In genomic region chr11:59132065-59132464, GRCm38 (mm10) we compare ENCODE assay signal across 25 mouse cellular contexts. TPM values are rescaled to one million over a fixed set of nuclear protein-coding genes. Genes with fewer than 3 reads are reported as not detected.
A peak's percentile ranks its signal among the peaks of the same experiment; 100 is the strongest.
DNase-seq lines count a peak whose midpoint lies in the region; ATAC-seq and TF ChIP-seq lines count a peak whose summit lies in the region.
"Had no signal": no experiment of that assay in that cellular context is flagged by ENCODE, and none has a peak within 500 bp of the region (broad histone marks: within the 10 kb centered on the region; RNA-seq: fewer than 3 reads in every experiment).

No protein-coding gene starts in this region.

- H3K27ac ChIP-seq in midbrain, embryonic 11.5 days (ENCODE audit: low read depth, low read length): no peak overlapping the region
- H3K27ac ChIP-seq in midbrain, postnatal 0 days (ENCODE audit: low read depth, low read length): no peak overlapping the region
- H3K27ac ChIP-seq: embryonic facial prominence, embryonic 13.5 days; embryonic facial prominence, embryonic 15.5 days; forebrain, embryonic 10.5 days; forebrain, embryonic 12.5 days had no signal

- H3K9ac ChIP-seq in midbrain, embryonic 11.5 days (ENCODE audit: low read length): no peak overlapping the region
- no peak overlapping the region for H3K9ac ChIP-seq in midbrain, postnatal 0 days (replicated peaks; ENCODE audit: low read length, poor library complexity, severe bottlenecking)
- H3K9ac ChIP-seq: embryonic facial prominence, embryonic 13.5 days; embryonic facial prominence, embryonic 15.5 days; forebrain, embryonic 12.5 days had no signal

- no peak overlapping the region for H3K4me2 ChIP-seq in midbrain, embryonic 11.5 days
- H3K4me2 ChIP-seq in midbrain, postnatal 0 days (ENCODE audit: low read depth, low read length, poor library complexity, severe bottlenecking): no peak overlapping the region
- H3K4me2 ChIP-seq: embryonic facial prominence, embryonic 13.5 days; embryonic facial prominence, embryonic 15.5 days; forebrain, embryonic 12.5 days had no signal

- WGBS in midbrain, embryonic 11.5 days: 85% methylated on average over 2 of the region's 3 CpGs
- WGBS in midbrain, postnatal 0 days: 77% methylated on average over 2 of the region's 3 CpGs

- ATAC-seq in midbrain, embryonic 11.5 days (ENCODE audit: low FRiP score): no peak
- ATAC-seq in midbrain, postnatal 0 days (ENCODE audit: low FRiP score): no peak
- ATAC-seq: forebrain, embryonic 14.5 days; forebrain, embryonic 16.5 days had no signal

- H3K9me3 ChIP-seq in midbrain, embryonic 11.5 days (ENCODE audit: control insufficient read depth, low read length): no peaks in the 10 kb centered on the region
- no peaks in the 10 kb centered on the region for H3K9me3 ChIP-seq in midbrain, postnatal 0 days (ENCODE audit: low read length)
- H3K9me3 ChIP-seq: embryonic facial prominence, embryonic 13.5 days; embryonic facial prominence, embryonic 15.5 days; forebrain, embryonic 10.5 days; forebrain, embryonic 12.5 days had no signal

- H3K4me1 ChIP-seq in midbrain, embryonic 11.5 days (ENCODE audit: control insufficient read depth, insufficient read depth, low read length): peaks cover 3% of the 10 kb centered on the region; the same call in 1 of the 2 replicates
- 0 out of 2 replicates have a peak, but pooled peaks cover 3% of the 10 kb centered on the region for H3K4me1 ChIP-seq in midbrain, postnatal 0 days (ENCODE audit: insufficient read depth, low read length)

- H3K36me3 ChIP-seq in midbrain, embryonic 11.5 days (ENCODE audit: control insufficient read depth, insufficient read depth, low read length): no peaks in the 10 kb centered on the region
- no peaks in the 10 kb centered on the region for H3K36me3 ChIP-seq in midbrain, postnatal 0 days (ENCODE audit: insufficient read depth, low read length)
- H3K36me3 ChIP-seq: embryonic facial prominence, embryonic 13.5 days; embryonic facial prominence, embryonic 15.5 days; forebrain, embryonic 10.5 days; forebrain, embryonic 12.5 days; G1E had no signal

- peak; percentile 8 for DNase-seq in midbrain, embryonic 11.5 days (ENCODE audit: low spot score, missing footprints)
- DNase-seq in midbrain, postnatal 0 days (ENCODE audit: low spot score): no peak
- peak; percentile 20 for DNase-seq in MEL-GATA-1-ER (ENCODE audit: extremely low read depth, low read depth)
- no peak for DNase-seq in left cerebral cortex, postnatal 25 days (ENCODE audit: low spot score in 2 of 2)
- DNase-seq in spleen, adult 12 weeks (ENCODE audit: low spot score): no peak
- DNase-seq: adrenal gland, adult 2 months; adrenal gland, postnatal 10 days; adrenal gland, postnatal 25 days; cerebellum, adult 11 months; cerebellum, adult 18-20 months; cerebellum, adult 8-10 months; cerebellum, adult 9-11 months; cerebellum, postnatal 14 days; cerebellum, postnatal 36 days; embryo, embryonic 11 days had no signal

- H3K4me3 ChIP-seq in midbrain, embryonic 11.5 days (ENCODE audit: low read depth, low read length): no peak overlapping the region
- no peak overlapping the region for H3K4me3 ChIP-seq in midbrain, postnatal 0 days (ENCODE audit: low read depth, low read length)
- H3K4me3 ChIP-seq: embryonic facial prominence, embryonic 13.5 days; embryonic facial prominence, embryonic 15.5 days; erythroblast, embryonic 14.5 days; forebrain, embryonic 10.5 days; forebrain, embryonic 12.5 days had no signal

- intact Hi-C loops in left cerebral cortex, postnatal 25 days (cut with DNase I): no loop called here

- peaks cover 40% of the 10 kb centered on the region for H3K27me3 ChIP-seq in midbrain, embryonic 11.5 days (ENCODE audit: control insufficient read depth, insufficient read depth, low read length)
- peaks cover 45% of the 10 kb centered on the region for H3K27me3 ChIP-seq in midbrain, postnatal 0 days (ENCODE audit: insufficient read depth, low read length)

- TF ChIP-seq CTCF in midbrain, postnatal 0 days (IDR thresholded peaks at IDR 0.05): no peak

RNA-seq across cellular contexts. Expression of gene Obscn, which starts 4.1 kb away (rescaled TPM):
- polyA plus RNA-seq in midbrain, embryonic 11.5 days (2014; fragmentation: Nextera tagmentation; extraction: Ambion mirVana): 0.03 and 0.04 TPM in 2 replicates
- total RNA-seq in midbrain, postnatal 0 days (2014; rRNA removed): 2.1 and 4.0 TPM in 2 replicates
- 0.38 and 0.39 TPM in 2 replicates for polyA plus RNA-seq in midbrain, postnatal 0 days (2015; fragmentation: Nextera tagmentation; extraction: Ambion mirVana)
- 1 to 10 TPM; 1.2 to 1.5 TPM for total RNA-seq in left cerebral cortex, postnatal 25 days (2021)
- total RNA-seq: common myeloid progenitor, adult 5-6 weeks had no signal
- polyA plus RNA-seq: forebrain, embryonic 12.5 days had no signal

RNA-seq across cellular contexts. Expression of gene Iba57, which starts 31.5 kb away (rescaled TPM):
- polyA plus RNA-seq in midbrain, embryonic 11.5 days (2014; fragmentation: Nextera tagmentation; extraction: Ambion mirVana): 2.1 and 3.5 TPM in 2 replicates
- total RNA-seq in midbrain, postnatal 0 days (2014; rRNA removed): 8.1 and 14.3 TPM in 2 replicates
- 9.2 and 10.4 TPM in 2 replicates for polyA plus RNA-seq in midbrain, postnatal 0 days (2015; fragmentation: Nextera tagmentation; extraction: Ambion mirVana)
- total RNA-seq in left cerebral cortex, postnatal 25 days (2021): 1 to 10 TPM; 7.1 to 8.8 TPM

RNA-seq across cellular contexts. Expression of gene Gjc2, which starts 50.9 kb away (rescaled TPM):
- not detected in 2 replicates for polyA plus RNA-seq in midbrain, embryonic 11.5 days (2014; fragmentation: Nextera tagmentation; extraction: Ambion mirVana)
- 0.38 and 0.99 TPM in 2 replicates for total RNA-seq in midbrain, postnatal 0 days (2014; rRNA removed)
- 0.27 and 0.44 TPM in 2 replicates for polyA plus RNA-seq in midbrain, postnatal 0 days (2015; fragmentation: Nextera tagmentation; extraction: Ambion mirVana)
- total RNA-seq in left cerebral cortex, postnatal 25 days (2021): 10 to 100 TPM in 1 of 2 experiments, 1 to 10 TPM in 1; 9.8 to 12.2 TPM
- total RNA-seq: common myeloid progenitor, adult 5-6 weeks; G1E had no signal
- polyA plus RNA-seq: embryonic facial prominence, embryonic 11.5 days; forebrain, embryonic 10.5 days; G1E had no signal

RNA-seq across cellular contexts. Expression of gene Guk1, which starts 59.9 kb away (rescaled TPM):
- polyA plus RNA-seq in midbrain, embryonic 11.5 days (2014; fragmentation: Nextera tagmentation; extraction: Ambion mirVana): 92.9 and 96.6 TPM in 2 replicates
- total RNA-seq in midbrain, postnatal 0 days (2014; rRNA removed): 125 and 141 TPM in 2 replicates
- polyA plus RNA-seq in midbrain, postnatal 0 days (2015; fragmentation: Nextera tagmentation; extraction: Ambion mirVana): 289 and 314 TPM in 2 replicates
- total RNA-seq in left cerebral cortex, postnatal 25 days (2021): 100 to 1,000 TPM; 124 to 134 TPM

Comparison
In these comparisons a context has a peak if more than half of its experiments do, and no peak if none do; other contexts are left out.
1. DNase-seq: peak in midbrain, embryonic 11.5 days (single experiment) and MEL-GATA-1-ER (single experiment); none in midbrain, postnatal 0 days (single experiment), left cerebral cortex, postnatal 25 days (0 of 2) and spleen, adult 12 weeks (single experiment).